Mouse (Mus musculus) stomach, postnatal 0 days (tissue): ENCODE measurements around the gene Mal.

Source experiments
- CTCF ChIP-seq: IDR thresholded peaks from 2 replicates; pipeline ENCODE4 v1.5.1; 2016; ENCODE audit warnings: antibody characterized with exemption, low read depth, mild to moderate bottlenecking, moderate library complexity
- EP300 ChIP-seq: optimal IDR thresholded peaks from 2 replicates; pipeline ENCODE3; 2016; ENCODE audit warnings: antibody characterized with exemption

DNA sequence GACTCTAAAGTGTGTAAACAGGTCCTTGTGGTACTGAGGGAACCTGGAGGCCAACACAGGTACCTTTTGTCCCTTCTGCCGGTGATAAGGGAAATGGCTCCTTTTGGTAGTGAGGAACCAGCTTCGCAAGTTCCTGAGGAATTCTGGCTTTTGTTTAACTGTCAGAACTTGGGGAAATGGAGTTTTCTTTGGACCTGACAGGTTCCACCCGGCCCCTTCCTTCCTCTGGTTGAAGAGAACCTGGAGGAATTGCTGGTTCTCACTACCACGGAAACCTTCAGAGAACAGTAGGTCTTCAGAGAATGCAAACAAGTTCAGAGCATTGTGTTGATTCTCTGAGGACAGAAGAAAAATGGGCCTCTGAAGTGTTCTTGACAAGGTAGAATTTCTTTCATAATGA lies 45.1 kb downstream of the Mal start:
- TF ChIP-seq CTCF, result no peak
- TF ChIP-seq EP300, result no peak
